Mouse (Mus musculus): ENCODE measurements at regions not wholly inside any gene's neighbourhood (a gene's known extent, or its start where the extent isn't known, plus 50 kb on each side); places are given as distances from the start of the nearest gene placed in this dataset.

- intact Hi-C loops (cut with DNase I), result no loop called here
- no peak for DNase-seq
These were observed 198.0 kb upstream of the Egln3 start for GRCm38 (mm10) chr12:54401665-54402064.

GRCm38 (mm10) chr12:54400084-54400483 is 196.4 kb upstream of the Egln3 start:
- intact Hi-C loops (cut with DNase I), result no loop called here
- DNase-seq, result no peak

GRCm38 (mm10) chr12:54398080-54398479 is 194.4 kb upstream of the Egln3 start:
- intact Hi-C loops (cut with DNase I), result no loop called here
- DNase-seq, result no peak

- intact Hi-C loops (cut with DNase I), result no loop called here
- no peak for DNase-seq
These were observed 193.3 kb upstream of the Egln3 start for GRCm38 (mm10) chr12:54396952-54397351.

GRCm38 (mm10) chr12:54396341-54396740 is 192.7 kb upstream of the Egln3 start:
- DNase-seq, result no peak
- intact Hi-C loops (cut with DNase I), result no loop called here

GRCm38 (mm10) chr12:54385401-54385800 is 181.7 kb upstream of the Egln3 start:
- intact Hi-C loops (cut with DNase I), result no loop called here
- DNase-seq, result peak in 1 of 2 experiments; percentile 38

- DNase-seq, result no peak
- intact Hi-C loops (cut with DNase I), result no loop called here
These were observed 180.5 kb upstream of the Egln3 start for GRCm38 (mm10) chr12:54384116-54384515.

- no peak for DNase-seq
- intact Hi-C loops (cut with DNase I), result no loop called here
These were observed 179.3 kb upstream of the Egln3 start for GRCm38 (mm10) chr12:54382965-54383364.

- no peak for DNase-seq
- intact Hi-C loops (cut with DNase I), result no loop called here
These were observed 178.4 kb upstream of the Egln3 start for GRCm38 (mm10) chr12:54382061-54382460.

- DNase-seq, result no peak
- intact Hi-C loops (cut with DNase I), result no loop called here
These were observed 176.7 kb upstream of the Egln3 start for GRCm38 (mm10) chr12:54380322-54380721.

- intact Hi-C loops (cut with DNase I), result no loop called here
- DNase-seq, result no peak
These were observed 174.9 kb upstream of the Egln3 start for GRCm38 (mm10) chr12:54378576-54378975.

GRCm38 (mm10) chr12:54374060-54374459 is 170.4 kb upstream of the Egln3 start:
- intact Hi-C loops (cut with DNase I), result no loop called here
- no peak for DNase-seq

GRCm38 (mm10) chr12:54369217-54369616 is 165.6 kb upstream of the Egln3 start:
- no peak for DNase-seq
- intact Hi-C loops (cut with DNase I), result no loop called here

- intact Hi-C loops (cut with DNase I), result no loop called here
- DNase-seq, result no peak
These were observed 160.9 kb upstream of the Egln3 start for GRCm38 (mm10) chr12:54364381-54365095.

- intact Hi-C loops (cut with DNase I), result no loop called here
- no peak for DNase-seq
These were observed 158.1 kb upstream of the Egln3 start for GRCm38 (mm10) chr12:54361762-54362161.

- intact Hi-C loops (cut with DNase I), result loop anchor here (5.0 kb wide), 1 partner anchor 193 kb away; no protein-coding TSS in a partner anchor
- no peak for DNase-seq
These were observed 150.5 kb upstream of the Egln3 start for GRCm38 (mm10) chr12:54354187-54354586.

- intact Hi-C loops (cut with DNase I), result loop anchor here (2.0 to 5.0 kb wide), 3 partner anchors 151 to 255 kb away; partner anchors contain the start of gene Egln3
- DNase-seq, result no peak
These were observed 150.0 kb upstream of the Egln3 start for GRCm38 (mm10) chr12:54353694-54354093.

GRCm38 (mm10) chr12:54352963-54353606 is 149.4 kb upstream of the Egln3 start:
- intact Hi-C loops (cut with DNase I), result loop anchor here (2.0 to 5.0 kb wide), 3 partner anchors 150 to 254 kb away; partner anchors contain the start of gene Egln3
- peak in 1 of 2 experiments; percentile 14 for DNase-seq

GRCm38 (mm10) chr12:54350293-54350692 is 146.6 kb upstream of the Egln3 start:
- DNase-seq, result no peak
- intact Hi-C loops (cut with DNase I), result loop anchor here (5.0 kb wide), 1 partner anchor 197 kb away; no protein-coding TSS in a partner anchor

GRCm38 (mm10) chr12:54349403-54349802 is 145.7 kb upstream of the Egln3 start:
- DNase-seq, result no peak
- intact Hi-C loops (cut with DNase I), result no loop called here

- DNase-seq, result no peak
- intact Hi-C loops (cut with DNase I), result no loop called here
These were observed 139.8 kb upstream of the Egln3 start for GRCm38 (mm10) chr12:54343493-54343892.

GRCm38 (mm10) chr12:54335509-54335908 is 131.8 kb upstream of the Egln3 start:
- intact Hi-C loops (cut with DNase I), result no loop called here
- DNase-seq, result no peak

All from heart, postnatal 36 days (tissue).